ENCODE assay signal across 8 mouse cellular contexts in the genomic region with DNA sequence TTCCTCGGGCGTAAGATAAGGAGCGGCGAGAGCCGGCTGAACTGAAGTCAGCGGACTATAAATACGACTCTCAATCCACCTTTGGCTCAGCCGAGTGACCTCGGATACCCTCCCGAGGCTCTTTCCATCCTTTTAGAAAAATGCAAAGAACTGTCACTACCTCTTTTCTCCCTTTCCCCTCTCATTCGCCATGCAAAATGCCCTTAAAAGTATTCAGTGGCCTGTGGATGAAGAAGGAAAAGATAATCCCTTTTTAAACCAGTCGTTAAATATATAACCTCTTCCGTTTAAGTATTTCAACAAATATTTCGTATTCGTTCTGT. TPM values are rescaled to one million over a fixed set of nuclear protein-coding genes. Genes with fewer than 3 reads are reported as not detected.
A peak's percentile ranks its signal among the peaks of the same experiment; 100 is the strongest.
DNase-seq lines count a peak whose midpoint lies in the region; ATAC-seq and TF ChIP-seq lines count a peak whose summit lies in the region.

A gene (minus strand): TSS at position 17 of the 323 bp plus-strand sequence.

- intact Hi-C loops in gastrocnemius, adult 2 months (cut with DNase I), result loop anchor here (5.0 kb wide), 2 partner anchors 36 to 44 kb away; no protein-coding TSS in a partner anchor

- DNase-seq in ES-E14 (ENCODE audit: low read depth, low spot score), result no peak
- DNase-seq in gastrocnemius, adult 2 months, result no peak
- no peak for DNase-seq in yolk sac, embryonic 10.5 days (ENCODE audit: low spot score)
- no peak for DNase-seq in embryo, embryonic 9.5 days (ENCODE audit: extremely low spot score)

- no peak for ATAC-seq in erythroblast, adult 5-6 weeks (replicated peaks; ENCODE audit: low FRiP score, poor library complexity, severe bottlenecking)
- no peak for ATAC-seq in intestine, embryonic 15.5 days
- ATAC-seq in midbrain, embryonic 15.5 days (replicated peaks), result no peak

- peaks cover 80% of the 10 kb centered on the region for H3K27me3 ChIP-seq in erythroblast, embryonic 14.5 days (ENCODE audit: control insufficient read depth)
- H3K27me3 ChIP-seq in intestine, embryonic 15.5 days (replicated peaks), result no peaks in the 10 kb centered on the region
- no peaks in the 10 kb centered on the region for H3K27me3 ChIP-seq in midbrain, embryonic 15.5 days (replicated peaks)

- WGBS in intestine, embryonic 15.5 days, result 6% methylated on average over 15 of the region's 15 CpGs
- 7% methylated on average over 15 of the region's 15 CpGs for WGBS in midbrain, embryonic 15.5 days

- H3K9ac ChIP-seq in ES-E14 (ENCODE audit: insufficient read depth, low read depth, low read length, poor library complexity, severe bottlenecking), result peak within 1 kb of the TSS; percentile 97
- H3K9ac ChIP-seq in intestine, embryonic 15.5 days, result peak within 1 kb of the TSS; percentile 96
- H3K9ac ChIP-seq in midbrain, embryonic 15.5 days, result peak within 1 kb of the TSS; percentile 94

- no peaks in the 10 kb centered on the region for H3K36me3 ChIP-seq in erythroblast, embryonic 14.5 days (ENCODE audit: control insufficient read depth)
- no peaks in the 10 kb centered on the region for H3K36me3 ChIP-seq in ES-E14 (ENCODE audit: control insufficient read depth, insufficient read depth, low read length, poor library complexity, severe bottlenecking)
- H3K36me3 ChIP-seq in intestine, embryonic 15.5 days, result no peaks in the 10 kb centered on the region
- no peaks in the 10 kb centered on the region for H3K36me3 ChIP-seq in midbrain, embryonic 15.5 days (replicated peaks)

- H3K4me1 ChIP-seq in erythroblast, embryonic 14.5 days (ENCODE audit: control insufficient read depth), result peaks cover 15% of the 10 kb centered on the region
- peaks cover 0 to 3% of the 10 kb centered on the region in 2 experiments; a peak in 1 of 4 replicates for H3K4me1 ChIP-seq in ES-E14 (ENCODE audit: control insufficient read depth in 2 of 2, insufficient read depth in 2 of 2, low read length in 2 of 2, poor library complexity in 1 of 2)
- H3K4me1 ChIP-seq in intestine, embryonic 15.5 days (replicated peaks), result peaks cover 16% of the 10 kb centered on the region; the same call in 1 of the 2 replicates
- H3K4me1 ChIP-seq in midbrain, embryonic 15.5 days, result peaks cover 38% of the 10 kb centered on the region

- H3K4me2 ChIP-seq in intestine, embryonic 15.5 days (replicated peaks), result peak within 1 kb of the TSS; percentile 64
- H3K4me2 ChIP-seq in midbrain, embryonic 15.5 days, result peak within 1 kb of the TSS; percentile 63

- H3K27ac ChIP-seq in ES-E14 (ENCODE audit: insufficient read depth, low read depth, low read length, poor library complexity, severe bottlenecking), result peak within 1 kb of the TSS; percentile 81
- H3K27ac ChIP-seq in gastrocnemius, adult 2 months, result peak within 1 kb of the TSS; percentile 100
- H3K27ac ChIP-seq in intestine, embryonic 15.5 days, result peak within 1 kb of the TSS; percentile 97
- peak within 1 kb of the TSS; percentile 95 for H3K27ac ChIP-seq in midbrain, embryonic 15.5 days

- no peak for TF ChIP-seq CTCF in gastrocnemius, adult 2 months (IDR thresholded peaks at IDR 0.05)

- H3K4me3 ChIP-seq in erythroblast, embryonic 14.5 days (replicated peaks), result peak within 1 kb of the TSS; percentile 64
- peak within 1 kb of the TSS; percentile 87 to 97 for H3K4me3 ChIP-seq in ES-E14 (ENCODE audit: insufficient read depth in 1 of 2, low read depth in 1 of 2, low read length in 2 of 2, poor library complexity in 1 of 2, severe bottlenecking in 1 of 2)
- H3K4me3 ChIP-seq in gastrocnemius, adult 2 months, result peak within 1 kb of the TSS; percentile 79
- peak within 1 kb of the TSS; percentile 90 for H3K4me3 ChIP-seq in intestine, embryonic 15.5 days (replicated peaks)
- H3K4me3 ChIP-seq in midbrain, embryonic 15.5 days, result peak within 1 kb of the TSS; percentile 81

- H3K9me3 ChIP-seq in erythroblast, embryonic 14.5 days (ENCODE audit: control insufficient read depth, low read length), result peaks cover 2% of the 10 kb centered on the region; the same call in 1 of the 2 replicates
- H3K9me3 ChIP-seq in ES-E14 (ENCODE audit: control insufficient read depth, insufficient read depth, low read depth, low read length), result no peaks in the 10 kb centered on the region
- H3K9me3 ChIP-seq in intestine, embryonic 15.5 days, result no peaks in the 10 kb centered on the region
- no peaks in the 10 kb centered on the region for H3K9me3 ChIP-seq in midbrain, embryonic 15.5 days

- in situ Hi-C loops in ES-E14 (cut with MboI; ENCODE audit: low sequenced_read_pairs in 2 of 2, unreplicated experiment in 2 of 2), result no loop called here

TF ChIP-seq in ES-E14, 5 proteins besides CTCF, POLR2A, EP300 and RAD21:
- TF ChIP-seq ZNF384 (IDR thresholded peaks at IDR 0.05; ENCODE audit: low read depth, low read length) (no peak), MAFK (IDR thresholded peaks at IDR 0.05; ENCODE audit: insufficient read depth, low read depth, low read length) (no peak), ZC3H11A (IDR thresholded peaks at IDR 0.05; ENCODE audit: borderline replicate concordance, low read depth, low read length) (no peak), CHD2 (IDR thresholded peaks at IDR 0.05; ENCODE audit: low read depth, low read length) (no peak), HCFC1 (IDR thresholded peaks at IDR 0.05; ENCODE audit: borderline replicate concordance, insufficient read depth, low read length) (no peak)

RNA-seq across cellular contexts. Expression of the gene that starts here (rescaled TPM):
- polyA plus RNA-seq in erythroblast, embryonic 14.5 days (2012), result not detected in 2 replicates
- 0.21 and 1.2 TPM in 2 replicates for total RNA-seq in erythroblast, adult 5-6 weeks (2015; ENCODE audit: low replicate concordance)
- 0.42 and 0.77 TPM in 2 replicates for total RNA-seq in erythroblast, adult 5-6 weeks (2017; ENCODE audit: low replicate concordance)
- 38.9 and 49.5 TPM in 2 replicates for total RNA-seq in ES-E14 (2012; rRNA removed)
- total RNA-seq in gastrocnemius, adult 2 months (2021), result 10 to 100 TPM; 49.4 to 54.1 TPM
- polyA plus RNA-seq in intestine, embryonic 15.5 days (2015; fragmentation: Nextera tagmentation; extraction: Ambion mirVana), result 34.8 and 41.3 TPM in 2 replicates
- polyA plus RNA-seq in midbrain, embryonic 15.5 days (2015; fragmentation: Nextera tagmentation; extraction: Ambion mirVana), result 15.2 and 17.5 TPM in 2 replicates

Comparison
In these comparisons a context has a peak if more than half of its experiments do, and no peak if none do; other contexts are left out.
1. RNA of the gene that starts here (total RNA-seq): 49.4 to 54.1 TPM in gastrocnemius, adult 2 months and 38.9 to 49.5 TPM in ES-E14; 0.21 to 1.2 TPM in erythroblast, adult 5-6 weeks; every median in the first group is over 10 times any median in the second.
2. RNA of the gene that starts here (polyA plus RNA-seq): 34.8 to 41.3 TPM in intestine, embryonic 15.5 days and 15.2 to 17.5 TPM in midbrain, embryonic 15.5 days; not detected in erythroblast, embryonic 14.5 days; every median in the first group is over 10 times any median in the second.
3. Peak in every context shown above with its lines, with median percentiles within 50 percentile points of each other: H3K4me3 ChIP-seq, H3K27ac ChIP-seq and H3K9ac ChIP-seq.